Mouse (Mus musculus) forebrain, embryonic 12.5 days (tissue): ENCODE data around the gene Ssh2. TPM values are rescaled to one million over a fixed set of nuclear protein-coding genes. Genes with fewer than 3 reads are reported as not detected.
A peak's percentile ranks its signal among the peaks of the same experiment; 100 is the strongest.

Experiments
- ATAC-seq: fragments of 200-750 bp; cut with Nextera tagmentation; 2 replicates; pipeline ENCODE4 v1.8.0; 2017; ENCODE audit warnings: moderate TSS enrichment; ENCODE audit not compliant: low FRiP score
- H3K27ac ChIP-seq: fragments of 300-500 bp; sonication (generic); 2 replicates; pipeline ENCODE4 v1.5.1; 2016; ENCODE audit warnings: mild to moderate bottlenecking
- H3K27me3 ChIP-seq: fragments of 300-500 bp; sonication (generic); 2 replicates; pipeline ENCODE4 v1.6.1; 2016; ENCODE audit warnings: mild to moderate bottlenecking
- H3K36me3 ChIP-seq: fragments of 300-500 bp; sonication (generic); replicated peaks from 2 replicates; pipeline ENCODE4 v1.6.1; 2016; ENCODE audit warnings: mild to moderate bottlenecking
- H3K4me1 ChIP-seq: fragments of 300-500 bp; sonication (generic); 2 replicates; pipeline ENCODE4 v1.6.1; 2016
- H3K4me2 ChIP-seq: fragments of 300-500 bp; sonication (generic); 2 replicates; pipeline ENCODE4 v1.6.1; 2016; ENCODE audit warnings: mild to moderate bottlenecking, moderate library complexity
- H3K4me3 ChIP-seq: fragments of 300-500 bp; sonication (generic); replicated peaks from 2 replicates; pipeline ENCODE4 v1.5.1; 2016; ENCODE audit warnings: mild to moderate bottlenecking
- H3K9ac ChIP-seq: fragments of 300-500 bp; sonication (generic); 2 replicates; pipeline ENCODE4 v1.6.1; 2016; ENCODE audit warnings: mild to moderate bottlenecking
- H3K9me3 ChIP-seq: fragments of 300-500 bp; sonication (generic); 2 replicates; pipeline ENCODE4 v1.6.1; 2016
- WGBS: fragments of 180-500 bp; shearing (Covaris S2); methylation state at CpG from one replicate; pipeline ENCODE4 v1.1.7; 2016; 5-methylcytosine and 5-hydroxymethylcytosine counted together
- polyA plus RNA-seq: library from polyadenylated mRNA; unstranded; fragments of >200 nt; fragmentation: Nextera tagmentation; extraction: Ambion mirVana; gene quantifications from 2 replicates; pipeline ENCODE4 v1.2.1, GENCODE M21; 2016

Ssh2 gene
- 19.4 and 20.7 TPM in 2 replicates for polyA plus RNA-seq

GRCm38 (mm10) chr11:77215951-77216760, at the start of gene Ssh2:
Ssh2 (plus strand) TSS chr11:77216287.
- under 1% methylated on average over 76 of the region's 82 CpGs for WGBS
- Histone ChIP-seq H3K27ac (peak within 1 kb of the TSS; percentile 99), H3K9ac (peak within 1 kb of the TSS; percentile 95), H3K4me1 (peaks cover 16% of the 10 kb centered on the region), H3K36me3 (no peaks in the 10 kb centered on the region), H3K27me3 (no peaks in the 10 kb centered on the region), H3K9me3 (no peaks in the 10 kb centered on the region), H3K4me3 (peak within 1 kb of the TSS; percentile 77), H3K4me2 (peak within 1 kb of the TSS; percentile 70)
- ATAC-seq = peak; percentile 92

- H3K4me1 ChIP-seq = peaks cover 3% of the 10 kb centered on the region; the same call in 1 of the 2 replicates
- H3K9me3 ChIP-seq = no peaks in the 10 kb centered on the region
- no peak overlapping the region for H3K9ac ChIP-seq
- no peaks in the 10 kb centered on the region for H3K36me3 ChIP-seq
- no peak for ATAC-seq
- WGBS = 58% methylated on average over 4 of the region's 4 CpGs
- H3K27me3 ChIP-seq = no peaks in the 10 kb centered on the region
- H3K4me2 ChIP-seq = no peak overlapping the region
- no peak overlapping the region for H3K27ac ChIP-seq
- no peak overlapping the region for H3K4me3 ChIP-seq
These were observed 42.4 kb upstream of the Ssh2 start for GRCm38 (mm10) chr11:77173731-77174130.

DNA sequence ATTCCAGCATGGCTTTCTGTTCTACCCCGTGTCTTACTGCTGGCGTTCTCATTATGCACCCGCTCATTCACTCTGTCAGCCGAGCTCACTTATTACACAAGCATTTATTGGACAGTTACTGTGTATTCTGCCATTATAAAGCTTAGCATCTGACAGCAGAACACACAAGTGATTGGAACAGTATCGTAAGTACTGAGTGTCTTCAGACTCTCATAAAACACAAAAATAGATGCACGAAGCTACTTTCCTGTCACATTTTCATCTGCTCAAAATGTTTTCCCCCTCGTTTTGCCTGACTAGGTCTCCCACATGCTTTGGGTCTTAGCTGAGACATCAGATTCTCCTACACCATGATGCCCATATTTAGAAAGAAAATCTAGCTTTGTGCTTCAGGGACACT, 41.6 kb upstream of the Ssh2 start:
- no peaks in the 10 kb centered on the region for H3K36me3 ChIP-seq
- no peak for ATAC-seq
- H3K4me1 ChIP-seq = peaks cover 3% of the 10 kb centered on the region; the same call in 1 of the 2 replicates
- H3K4me3 ChIP-seq = no peak overlapping the region
- no peaks in the 10 kb centered on the region for H3K9me3 ChIP-seq
- no peak overlapping the region for H3K27ac ChIP-seq
- no peaks in the 10 kb centered on the region for H3K27me3 ChIP-seq
- whole genome bisulfite sequencing = 66% methylated on average over 7 of the region's 7 CpGs
- no peak overlapping the region for H3K9ac ChIP-seq
- no peak overlapping the region for H3K4me2 ChIP-seq

- Histone ChIP-seq H3K27ac (no peak overlapping the region), H3K9me3 (no peaks in the 10 kb centered on the region), H3K27me3 (no peaks in the 10 kb centered on the region), H3K36me3 (no peaks in the 10 kb centered on the region), H3K4me1 (peaks cover 11% of the 10 kb centered on the region), H3K4me2 (no peak overlapping the region), H3K9ac (no peak overlapping the region), H3K4me3 (no peak overlapping the region)
- ATAC-seq = no peak
- WGBS = 84% methylated on average over 3 of the region's 3 CpGs
These were observed 36.3 kb upstream of the Ssh2 start for GRCm38 (mm10) chr11:77179771-77180170.

- 70% methylated on average over 4 of the region's 4 CpGs for WGBS
- no peak for ATAC-seq
These were observed 35.2 kb upstream of the Ssh2 start for GRCm38 (mm10) chr11:77180886-77181285.

DNA sequence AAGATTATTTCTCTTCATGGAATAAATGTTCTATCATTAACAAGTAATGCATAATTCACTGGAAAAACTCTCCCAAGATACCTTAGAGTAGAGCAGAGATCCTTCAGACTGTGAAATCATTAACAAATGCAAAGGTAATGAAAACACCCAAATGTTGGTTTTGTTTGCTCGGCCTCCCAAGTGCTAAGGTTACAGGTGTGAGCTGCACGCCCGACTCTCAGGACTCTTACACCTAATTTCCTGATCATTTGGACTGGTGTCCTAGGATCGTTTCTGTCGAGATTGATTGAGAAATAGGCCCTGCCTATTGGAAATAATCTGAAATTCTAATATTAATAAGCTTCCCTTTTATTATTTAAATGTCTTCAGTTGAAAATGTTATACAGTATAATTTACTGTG, 34.6 kb upstream of the Ssh2 start:
- H3K4me2 ChIP-seq = no peak overlapping the region
- H3K36me3 ChIP-seq = no peaks in the 10 kb centered on the region
- no peaks in the 10 kb centered on the region for H3K9me3 ChIP-seq
- H3K4me3 ChIP-seq = no peak overlapping the region
- H3K27ac ChIP-seq = no peak overlapping the region
- no peak overlapping the region for H3K9ac ChIP-seq
- no peak for ATAC-seq
- peaks cover 11% of the 10 kb centered on the region for H3K4me1 ChIP-seq
- 83% methylated on average over 5 of the region's 5 CpGs for WGBS
- no peaks in the 10 kb centered on the region for H3K27me3 ChIP-seq

More at GRCm38 (mm10) chr11:77180886-77181285, 35.2 kb upstream of the Ssh2 start:
- no peak overlapping the region for H3K4me2 ChIP-seq
- H3K4me1 ChIP-seq = peaks cover 11% of the 10 kb centered on the region
- H3K36me3 ChIP-seq = no peaks in the 10 kb centered on the region
- H3K9ac ChIP-seq = no peak overlapping the region
- H3K27me3 ChIP-seq = no peaks in the 10 kb centered on the region
- no peak overlapping the region for H3K27ac ChIP-seq
- no peaks in the 10 kb centered on the region for H3K9me3 ChIP-seq
- H3K4me3 ChIP-seq = no peak overlapping the region

DNA sequence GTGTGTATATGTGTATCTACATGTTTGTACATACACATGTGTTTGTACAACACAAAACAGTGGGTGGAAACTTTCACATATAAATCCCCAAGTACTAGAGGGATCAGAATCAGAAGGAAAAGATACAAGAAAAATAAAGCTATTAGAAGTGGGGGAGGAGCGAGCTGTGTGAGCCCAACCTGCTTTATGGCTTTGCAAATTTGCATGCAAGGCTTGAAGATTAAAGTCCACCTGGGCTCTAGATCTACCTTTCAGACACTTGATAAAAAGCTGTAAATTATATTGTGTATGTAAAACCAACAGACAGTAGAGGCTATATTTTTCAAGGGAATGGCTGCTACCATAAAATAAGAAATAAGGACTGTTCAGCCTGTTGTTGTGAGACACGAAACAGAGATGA, 34.0 kb upstream of the Ssh2 start:
- no peaks in the 10 kb centered on the region for H3K27me3 ChIP-seq
- H3K4me3 ChIP-seq = no peak overlapping the region
- no peaks in the 10 kb centered on the region for H3K36me3 ChIP-seq
- H3K4me1 ChIP-seq = peaks cover 11% of the 10 kb centered on the region
- H3K27ac ChIP-seq = no peak overlapping the region
- no peak overlapping the region for H3K4me2 ChIP-seq
- H3K9me3 ChIP-seq = no peaks in the 10 kb centered on the region
- no peak for ATAC-seq
- no peak overlapping the region for H3K9ac ChIP-seq
- 80% methylated on average over 2 of the region's 2 CpGs for WGBS

GRCm38 (mm10) chr11:77182616-77183015, 33.5 kb upstream of the Ssh2 start:
- Histone ChIP-seq H3K4me2 (no peak overlapping the region), H3K27ac (0 out of 2 replicates have a peak overlapping the region, but pooled peaks have one; percentile 19), H3K4me3 (no peak overlapping the region), H3K27me3 (no peaks in the 10 kb centered on the region), H3K9me3 (no peaks in the 10 kb centered on the region), H3K9ac (no peak overlapping the region), H3K36me3 (no peaks in the 10 kb centered on the region), H3K4me1 (peaks cover 11% of the 10 kb centered on the region)
- ATAC-seq = no peak
- WGBS = 33% methylated on average over 2 of the region's 2 CpGs

- H3K4me3 ChIP-seq = no peak overlapping the region
These were observed 31.2 kb upstream of the Ssh2 start for GRCm38 (mm10) chr11:77184926-77185325.

GRCm38 (mm10) chr11:77188868-77189267, 27.2 kb upstream of the Ssh2 start, which contains the start of gene Efcab5:
Efcab5 (minus strand) TSS chr11:77188968.
- 90% methylated on average over 6 of the region's 6 CpGs for WGBS
- no peak within 1 kb of the TSS for H3K27ac ChIP-seq
- no peak for ATAC-seq

More at GRCm38 (mm10) chr11:77184926-77185325, 31.2 kb upstream of the Ssh2 start:
- Histone ChIP-seq H3K9ac (no peak overlapping the region), H3K4me2 (no peak overlapping the region), H3K27ac (no peak overlapping the region), H3K9me3 (no peaks in the 10 kb centered on the region), H3K36me3 (no peaks in the 10 kb centered on the region), H3K4me1 (peaks cover 11% of the 10 kb centered on the region), H3K27me3 (no peaks in the 10 kb centered on the region)
- no peak for ATAC-seq
- 81% methylated on average over 2 of the region's 2 CpGs for WGBS

GRCm38 (mm10) chr11:77193410-77193809, 22.7 kb upstream of the Ssh2 start:
- no peak for ATAC-seq
- Histone ChIP-seq H3K4me1 (peaks cover 19% of the 10 kb centered on the region), H3K4me3 (no peak overlapping the region), H3K36me3 (no peaks in the 10 kb centered on the region), H3K4me2 (no peak overlapping the region), H3K9me3 (no peaks in the 10 kb centered on the region), H3K27me3 (peaks cover 3% of the 10 kb centered on the region), H3K27ac (no peak overlapping the region), H3K9ac (no peak overlapping the region)
- WGBS = 56% methylated on average over 5 of the region's 5 CpGs

More at GRCm38 (mm10) chr11:77188868-77189267, 27.2 kb upstream of the Ssh2 start, which contains the start of gene Efcab5:
- Histone ChIP-seq H3K4me2 (no peak within 1 kb of the TSS), H3K27me3 (no peaks in the 10 kb centered on the region; the same call in 1 of the 2 replicates), H3K4me3 (no peak within 1 kb of the TSS), H3K36me3 (no peaks in the 10 kb centered on the region), H3K9ac (no peak within 1 kb of the TSS), H3K4me1 (peaks cover 7% of the 10 kb centered on the region), H3K9me3 (no peaks in the 10 kb centered on the region)

DNA sequence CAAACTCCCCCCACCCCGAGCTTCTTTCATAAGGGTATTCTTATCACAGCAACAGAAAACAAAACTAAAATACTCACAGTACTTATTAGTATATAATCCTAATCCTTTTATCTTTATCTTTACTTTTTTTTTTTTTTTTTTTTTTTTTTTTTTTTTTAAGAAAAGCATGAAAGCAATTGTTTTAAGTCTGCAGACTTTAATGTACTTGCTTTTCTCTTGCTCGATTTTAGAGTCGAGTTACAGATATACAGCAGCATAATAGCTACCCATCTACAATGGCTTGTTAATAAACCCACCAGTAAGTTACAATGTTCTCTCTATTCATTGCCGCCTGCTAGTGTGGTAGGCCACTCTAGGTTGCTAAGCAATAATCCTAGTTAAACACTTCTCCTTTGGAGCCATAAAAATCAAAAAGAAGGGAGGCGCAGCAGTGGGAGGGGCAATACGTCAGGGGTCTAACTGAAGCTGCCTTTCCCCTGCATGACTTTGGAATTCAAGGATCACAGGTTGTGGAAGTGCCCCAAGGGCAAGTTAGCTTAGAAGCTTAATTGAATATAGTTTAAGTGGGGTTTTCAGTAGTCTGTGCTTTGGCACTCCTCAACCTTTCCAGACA, 22.0 kb upstream of the Ssh2 start:
- H3K4me3 ChIP-seq = no peak overlapping the region
- H3K9me3 ChIP-seq = no peaks in the 10 kb centered on the region
- no peak overlapping the region for H3K4me2 ChIP-seq
- ATAC-seq = 0 out of 2 replicates have a peak, but pooled peaks have one; percentile 44
- H3K9ac ChIP-seq = no peak overlapping the region
- WGBS = 12% methylated on average over 6 of the region's 6 CpGs
- peaks cover 3% of the 10 kb centered on the region for H3K27me3 ChIP-seq
- no peaks in the 10 kb centered on the region for H3K36me3 ChIP-seq
- no peak overlapping the region for H3K27ac ChIP-seq
- peaks cover 19% of the 10 kb centered on the region for H3K4me1 ChIP-seq
